Mouse (Mus musculus) ES-Bruce4 (cell line): ENCODE results near the gene Mid1.
"Not testable (repeated sequence)": the region's sequence is repeated elsewhere in the genome, so short reads cannot be mapped to it uniquely, and the experiment has no call there.

Experiments used
- CTCF ChIP-seq: IDR thresholded peaks from one replicate; pipeline ENCODE4 v1.8.1; 2011; ENCODE audit warnings: low read depth, low read length
- EP300 ChIP-seq: IDR thresholded peaks from 2 replicates; pipeline ENCODE4 v1.6.1; 2011; ENCODE audit warnings: low read depth, low read length; ENCODE audit not compliant: insufficient read depth
- POLR2A ChIP-seq: IDR thresholded peaks from one replicate; pipeline ENCODE4 v1.8.1; 2011; ENCODE audit warnings: low read length; ENCODE audit not compliant: insufficient read depth

- not testable (repeated sequence) for TF ChIP-seq POLR2A, CTCF, EP300
Measured at GRCm38 (mm10) chrX:170002510-170003197, 317.7 kb downstream of the Mid1 start.
